Mouse (Mus musculus) kidney, adult 8-10 months (tissue): ENCODE data around the gene Plekhb2.

Experiments used
- DNase-seq, 2 experiments: peaks; one replicate each; pipeline ENCODE4 v3.0.0; 2022

Gene Plekhb2

GRCm38 (mm10) chr1:34868391-34868790, 18.6 kb downstream of the Plekhb2 start:
- DNase-seq, result no peak

GRCm38 (mm10) chr1:34869231-34869630, 19.5 kb downstream of the Plekhb2 start:
- no peak for DNase-seq

GRCm38 (mm10) chr1:34871170-34871569, 21.4 kb downstream of the Plekhb2 start:
- DNase-seq, result no peak

GRCm38 (mm10) chr1:34873551-34873950, 23.8 kb downstream of the Plekhb2 start:
- no peak for DNase-seq

GRCm38 (mm10) chr1:34879611-34880010, 29.8 kb downstream of the Plekhb2 start:
- DNase-seq, result no peak

GRCm38 (mm10) chr1:34883776-34884175, 34.0 kb downstream of the Plekhb2 start:
- DNase-seq, result no peak

GRCm38 (mm10) chr1:34891559-34892289, 41.9 kb downstream of the Plekhb2 start:
- no peak for DNase-seq

- no peak for DNase-seq
Measured at GRCm38 (mm10) chr1:34892466-34892865, 42.7 kb downstream of the Plekhb2 start.

- DNase-seq, result no peak
Measured at GRCm38 (mm10) chr1:34893331-34893730, 43.6 kb downstream of the Plekhb2 start.

- DNase-seq, result no peak
Measured at GRCm38 (mm10) chr1:34893831-34894230, 44.1 kb downstream of the Plekhb2 start.

GRCm38 (mm10) chr1:34896102-34896501, 46.3 kb downstream of the Plekhb2 start:
- no peak for DNase-seq

GRCm38 (mm10) chr1:34896898-34897297, 47.1 kb downstream of the Plekhb2 start:
- peak; percentile 22 to 72 for DNase-seq

- DNase-seq, result no peak
Measured at GRCm38 (mm10) chr1:34928656-34929055, 78.9 kb downstream of the Plekhb2 start.
